Mouse (Mus musculus): ENCODE measurements around the gene Ppp1r21. TPM values are rescaled to one million over a fixed set of nuclear protein-coding genes. Genes with fewer than 3 reads are reported as not detected.

Gene Ppp1r21
- 10 to 100 TPM in 1 of 2 experiments, 1 to 10 TPM in 1; 8.1 to 30.9 TPM for polyA plus RNA-seq (2012; fragmentation: generic; extraction: Trizol)

DNA sequence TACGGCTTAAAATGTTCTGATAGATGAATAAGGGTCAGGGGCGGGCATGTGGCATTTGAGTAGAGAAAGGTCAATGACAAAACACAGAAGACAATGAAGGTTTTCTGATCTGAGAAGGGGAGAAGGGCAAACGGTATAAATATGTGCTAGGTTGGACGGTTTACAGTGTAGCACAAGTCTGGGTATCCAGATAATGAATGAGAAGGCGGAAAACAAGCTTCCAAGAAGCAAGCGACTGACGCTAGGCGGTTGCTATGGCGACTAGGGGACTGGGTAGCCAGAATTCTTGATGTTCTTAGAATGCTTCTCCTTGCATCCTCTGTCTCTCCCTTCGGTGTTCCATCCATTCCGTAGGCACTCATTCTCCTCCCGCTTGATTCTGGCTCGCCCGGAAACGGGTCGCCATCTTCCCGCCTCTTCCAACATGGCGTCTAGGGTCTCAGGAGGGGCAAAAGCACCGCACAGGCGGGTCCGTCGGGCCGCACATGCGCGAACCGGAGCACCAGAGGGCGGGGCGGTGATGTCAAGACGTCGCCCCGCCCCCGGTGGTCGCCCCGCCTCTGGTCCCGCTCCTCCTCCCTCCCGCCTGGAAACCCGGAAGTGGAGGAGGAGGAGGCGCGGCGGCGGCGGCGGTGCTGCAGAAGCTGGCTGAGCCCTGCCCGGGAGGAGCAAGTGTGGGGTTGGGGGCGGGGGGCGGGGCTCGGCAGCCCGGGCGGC lies at the start of gene Ppp1r21:
Ppp1r21 (plus strand) TSS at position 600 of the 717 bp plus-strand sequence.

DNA sequence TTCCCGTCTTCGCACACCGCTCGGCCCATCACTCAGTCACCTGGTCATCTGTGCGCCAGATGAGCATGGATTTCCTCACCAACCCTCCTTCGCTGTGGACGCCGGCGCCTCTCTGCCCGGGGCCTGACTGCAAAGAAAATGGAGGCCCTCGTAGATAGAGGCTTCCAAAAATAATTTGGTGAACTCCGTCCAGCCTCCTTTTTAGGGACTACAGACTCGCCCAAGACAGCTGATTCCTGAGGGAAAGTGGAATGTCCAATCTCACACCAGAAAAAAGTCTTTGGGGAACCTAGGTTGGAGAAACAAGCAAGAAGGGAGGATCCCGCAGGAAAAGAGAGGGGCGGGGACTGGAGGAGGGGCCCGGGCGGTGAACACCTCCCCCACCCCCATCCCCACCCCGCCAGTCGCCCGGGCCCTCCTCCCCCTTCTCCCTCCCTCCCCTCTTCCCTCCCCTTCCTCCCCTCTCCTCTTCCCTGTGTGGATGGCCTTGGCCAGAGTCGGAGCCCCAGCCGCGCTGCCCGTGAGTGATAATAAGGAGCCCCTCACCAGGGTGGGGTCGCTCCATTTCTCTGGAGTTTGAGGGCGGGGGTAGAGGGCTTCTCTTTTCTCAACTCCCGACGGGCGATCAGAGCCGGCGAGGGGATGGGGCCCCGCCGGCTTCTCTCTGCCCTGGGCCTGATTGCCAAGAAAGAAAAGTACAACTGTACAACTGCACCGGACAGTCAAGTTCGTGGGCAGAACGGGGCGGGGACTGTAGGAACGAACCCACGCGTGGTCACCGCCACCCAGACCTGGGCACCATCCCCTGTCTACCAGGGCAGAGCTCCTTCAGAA lies 67.5 kb downstream of the Ppp1r21 start, which contains the start of gene Ston1:
Ston1 (plus strand) TSS at position 463 of the 834 bp plus-strand sequence.

Other genes starting within 250 kb of the Ppp1r21 start
- gene Foxn2, start 89.4 kb upstream of the Ppp1r21 start, polyA plus RNA-seq (2012; fragmentation: generic; extraction: Trizol), result 1 to 10 TPM in 1 of 2 experiments, under 1 TPM in 1; 0.26 to 1.4 TPM
- 10 to 100 TPM in 1 of 2 experiments, 1 to 10 TPM in 1; 1.5 to 21.7 TPM for gene Ston1, start 67.6 kb downstream of the Ppp1r21 start, polyA plus RNA-seq (2012; fragmentation: generic; extraction: Trizol)
- gene Gtf2a1l, start 138.5 kb downstream of the Ppp1r21 start, polyA plus RNA-seq (2012; fragmentation: generic; extraction: Trizol), result not detected